Mouse (Mus musculus): ENCODE data around the gene Olfr1388. TPM values are rescaled to one million over a fixed set of nuclear protein-coding genes. Genes with fewer than 3 reads are reported as not detected.
"Not testable (repeated sequence)": the region's sequence is repeated elsewhere in the genome, so short reads cannot be mapped to it uniquely, and the experiment has no call there.

The Olfr1388 gene
- 0.17 and 0.20 TPM in 2 replicates for polyA plus RNA-seq (2014; fragmentation: Nextera tagmentation; extraction: Ambion mirVana)

GRCm38 (mm10) chr11:49436411-49436810 lies at the start of gene Olfr1388:
TSS of gene Olfr1388 (plus strand) at chr11:49436624.
- no peak for DNase-seq (ENCODE audit: low spot score)
- Histone ChIP-seq H3K27ac (ENCODE audit: low read depth, low read length) (no peak within 1 kb of the TSS), H3K4me1 (replicated peaks; ENCODE audit: control insufficient read depth, insufficient read depth, low read length) (no peaks in the 10 kb centered on the region), H3K9me3 (ENCODE audit: control insufficient read depth, low read length) (no peaks in the 10 kb centered on the region), H3K36me3 (ENCODE audit: control insufficient read depth, insufficient read depth, low read length) (no peaks in the 10 kb centered on the region), H3K4me2 (ENCODE audit: low read depth, low read length, severe bottlenecking) (no peak within 1 kb of the TSS), H3K27me3 (ENCODE audit: control insufficient read depth, insufficient read depth, low read length) (no peaks in the 10 kb centered on the region), H3K9ac (ENCODE audit: low read length) (no peak within 1 kb of the TSS), H3K4me3 (ENCODE audit: low read depth, low read length) (no peak within 1 kb of the TSS)
- ATAC-seq (replicated peaks; ENCODE audit: low FRiP score), result no peak
- WGBS, result 74% methylated on average over 3 of the region's 3 CpGs

- not testable (repeated sequence) for H3K27ac ChIP-seq (ENCODE audit: low read depth, low read length); ATAC-seq (replicated peaks; ENCODE audit: low FRiP score); H3K4me2 ChIP-seq (ENCODE audit: low read depth, low read length, severe bottlenecking); H3K4me1 ChIP-seq (replicated peaks; ENCODE audit: control insufficient read depth, insufficient read depth, low read length); H3K4me3 ChIP-seq (ENCODE audit: low read depth, low read length); H3K27me3 ChIP-seq (ENCODE audit: control insufficient read depth, insufficient read depth, low read length); H3K36me3 ChIP-seq (ENCODE audit: control insufficient read depth, insufficient read depth, low read length); DNase-seq (ENCODE audit: low spot score); H3K9me3 ChIP-seq (ENCODE audit: control insufficient read depth, low read length); H3K9ac ChIP-seq (ENCODE audit: low read length)
- 74% methylated on average over 1 of the region's 1 CpGs for WGBS
Measured at GRCm38 (mm10) chr11:49392707-49393106, 43.7 kb upstream of the Olfr1388 start.

DNA sequence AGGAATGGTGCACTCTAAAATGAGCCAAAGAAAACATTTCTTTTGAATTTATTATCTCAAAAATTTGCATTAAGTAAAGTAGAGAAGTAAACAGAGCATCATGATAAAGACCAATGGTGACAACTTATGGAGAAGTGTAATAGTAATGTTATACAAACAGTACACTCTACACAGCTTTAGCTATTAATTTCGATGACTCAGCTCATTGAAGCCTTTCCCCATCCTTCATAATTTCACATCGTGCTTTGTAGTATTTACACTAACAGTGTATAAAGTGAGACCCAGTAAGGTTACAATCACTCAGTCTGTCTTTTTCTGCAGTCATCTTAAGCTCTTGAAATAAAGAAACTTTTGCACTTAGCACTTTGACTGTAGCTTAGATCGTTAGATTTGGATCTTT lies 29.6 kb upstream of the Olfr1388 start:
- WGBS, result 80% methylated on average over 3 of the region's 3 CpGs
- Histone ChIP-seq H3K4me2 (ENCODE audit: low read depth, low read length, severe bottlenecking) (no peak overlapping the region), H3K27me3 (ENCODE audit: control insufficient read depth, insufficient read depth, low read length) (no peaks in the 10 kb centered on the region), H3K36me3 (ENCODE audit: control insufficient read depth, insufficient read depth, low read length) (no peaks in the 10 kb centered on the region), H3K27ac (ENCODE audit: low read depth, low read length) (no peak overlapping the region), H3K4me1 (replicated peaks; ENCODE audit: control insufficient read depth, insufficient read depth, low read length) (no peaks in the 10 kb centered on the region), H3K9me3 (ENCODE audit: control insufficient read depth, low read length) (no peaks in the 10 kb centered on the region), H3K4me3 (ENCODE audit: low read depth, low read length) (no peak overlapping the region), H3K9ac (ENCODE audit: low read length) (no peak overlapping the region)
- DNase-seq (ENCODE audit: low spot score) (no peak), ATAC-seq (replicated peaks; ENCODE audit: low FRiP score) (no peak)

DNA sequence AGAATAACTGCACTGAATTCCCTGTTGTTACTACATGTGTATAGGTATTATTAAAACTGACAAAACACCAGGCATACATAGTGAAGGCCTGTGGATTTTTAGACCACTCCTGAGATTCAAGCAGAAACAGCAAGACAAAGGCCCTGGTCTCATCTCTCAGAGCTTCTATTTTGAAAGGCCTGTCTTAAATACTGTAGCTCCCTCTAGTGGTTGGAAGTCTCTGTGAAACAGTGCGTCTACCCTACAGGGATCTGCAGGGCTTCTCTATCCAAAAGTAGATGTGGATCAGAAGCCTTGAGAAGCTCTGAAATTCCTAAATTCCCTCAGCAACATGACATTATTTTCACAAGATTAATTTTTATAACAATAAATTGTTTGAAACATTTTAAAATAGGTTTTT lies 25.9 kb upstream of the Olfr1388 start:
- Histone ChIP-seq H3K36me3 (ENCODE audit: control insufficient read depth, insufficient read depth, low read length) (no peaks in the 10 kb centered on the region), H3K27ac (ENCODE audit: low read depth, low read length) (no peak overlapping the region), H3K9ac (ENCODE audit: low read length) (no peak overlapping the region), H3K27me3 (ENCODE audit: control insufficient read depth, insufficient read depth, low read length) (no peaks in the 10 kb centered on the region), H3K4me1 (replicated peaks; ENCODE audit: control insufficient read depth, insufficient read depth, low read length) (no peaks in the 10 kb centered on the region), H3K4me3 (ENCODE audit: low read depth, low read length) (no peak overlapping the region), H3K4me2 (ENCODE audit: low read depth, low read length, severe bottlenecking) (no peak overlapping the region), H3K9me3 (ENCODE audit: control insufficient read depth, low read length) (no peaks in the 10 kb centered on the region)
- DNase-seq (ENCODE audit: low spot score), result no peak
- no peak for ATAC-seq (replicated peaks; ENCODE audit: low FRiP score)
- 36% methylated on average over 1 of the region's 1 CpGs for WGBS

GRCm38 (mm10) chr11:49422767-49423166 lies 13.7 kb upstream of the Olfr1388 start, which contains the start of gene Olfr1389:
TSS of gene Olfr1389 (plus strand) at chr11:49423067.
- WGBS, result 96% methylated on average over 2 of the region's 2 CpGs
- Histone ChIP-seq H3K4me3 (ENCODE audit: low read depth, low read length) (no peak within 1 kb of the TSS), H3K9ac (ENCODE audit: low read length) (no peak within 1 kb of the TSS), H3K9me3 (ENCODE audit: control insufficient read depth, low read length) (no peaks in the 10 kb centered on the region), H3K4me1 (replicated peaks; ENCODE audit: control insufficient read depth, insufficient read depth, low read length) (no peaks in the 10 kb centered on the region), H3K4me2 (ENCODE audit: low read depth, low read length, severe bottlenecking) (no peak within 1 kb of the TSS), H3K36me3 (ENCODE audit: control insufficient read depth, insufficient read depth, low read length) (no peaks in the 10 kb centered on the region), H3K27ac (ENCODE audit: low read depth, low read length) (no peak within 1 kb of the TSS), H3K27me3 (ENCODE audit: control insufficient read depth, insufficient read depth, low read length) (no peaks in the 10 kb centered on the region)
- ATAC-seq (replicated peaks; ENCODE audit: low FRiP score), result no peak
- no peak for DNase-seq (ENCODE audit: low spot score)

DNA sequence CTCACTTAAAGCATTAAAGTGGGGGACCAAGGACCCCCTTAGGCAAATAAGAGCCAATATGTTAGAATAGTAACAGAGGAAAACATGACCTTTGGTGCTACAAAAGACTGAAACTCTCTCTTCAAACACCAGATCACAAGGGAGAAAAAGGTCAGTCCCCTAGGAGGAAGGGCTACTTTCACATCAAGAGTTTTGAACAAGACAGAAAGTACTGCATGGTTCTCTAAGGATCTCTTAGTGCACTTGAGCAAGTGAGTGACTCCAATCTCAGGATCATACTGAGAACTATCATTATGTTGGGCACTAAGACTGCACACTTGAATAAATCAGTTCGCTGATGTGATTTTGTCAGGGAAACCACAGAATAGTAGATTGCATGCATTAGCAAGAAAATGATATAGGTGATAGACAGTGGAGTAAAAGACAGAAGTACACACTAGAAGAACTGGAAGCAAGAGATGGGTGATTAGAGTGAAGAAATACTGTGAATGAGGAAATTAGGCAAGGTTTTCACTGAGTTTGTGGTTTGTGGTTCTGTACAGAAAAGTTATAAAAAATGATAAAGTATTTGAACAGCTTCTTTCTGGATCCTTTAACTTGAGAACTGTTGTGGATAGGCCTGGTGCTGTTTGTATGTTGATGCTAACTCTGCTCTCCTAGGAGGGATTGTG lies 11.0 kb upstream of the Olfr1388 start:
- no peak overlapping the region for H3K4me2 ChIP-seq (ENCODE audit: low read depth, low read length, severe bottlenecking)
- H3K27ac ChIP-seq (ENCODE audit: low read depth, low read length), result no peak overlapping the region
- H3K4me3 ChIP-seq (ENCODE audit: low read depth, low read length), result no peak overlapping the region
- 93% methylated on average over 1 of the region's 1 CpGs for WGBS
- H3K4me1 ChIP-seq (replicated peaks; ENCODE audit: control insufficient read depth, insufficient read depth, low read length), result no peaks in the 10 kb centered on the region
- no peaks in the 10 kb centered on the region for H3K9me3 ChIP-seq (ENCODE audit: control insufficient read depth, low read length)
- no peak overlapping the region for H3K9ac ChIP-seq (ENCODE audit: low read length)
- H3K36me3 ChIP-seq (ENCODE audit: control insufficient read depth, insufficient read depth, low read length), result no peaks in the 10 kb centered on the region
- DNase-seq (ENCODE audit: low spot score), result no peak
- no peak for ATAC-seq (replicated peaks; ENCODE audit: low FRiP score)
- H3K27me3 ChIP-seq (ENCODE audit: control insufficient read depth, insufficient read depth, low read length), result no peaks in the 10 kb centered on the region

DNA sequence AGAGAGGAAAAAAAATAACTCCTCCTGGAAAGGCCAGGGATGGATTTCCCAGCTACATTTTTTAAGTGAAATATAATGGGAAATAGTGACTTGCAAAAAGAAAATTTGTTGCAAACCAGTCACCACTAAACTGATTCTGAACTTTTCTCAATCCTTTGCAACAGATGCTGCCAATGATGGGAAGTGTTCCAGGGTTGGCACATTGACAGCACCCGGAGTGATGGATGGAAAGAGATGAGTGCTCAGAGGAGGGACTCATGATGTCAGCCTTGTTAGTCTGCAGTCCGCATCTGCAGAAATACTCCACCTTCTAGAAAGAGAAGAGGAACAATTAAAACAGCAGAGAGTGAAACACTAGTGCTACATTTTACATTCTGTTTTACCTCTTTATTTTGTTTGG lies 6.8 kb upstream of the Olfr1388 start:
- H3K9ac ChIP-seq (ENCODE audit: low read length), result no peak overlapping the region
- no peaks in the 10 kb centered on the region for H3K27me3 ChIP-seq (ENCODE audit: control insufficient read depth, insufficient read depth, low read length)
- H3K27ac ChIP-seq (ENCODE audit: low read depth, low read length), result no peak overlapping the region
- DNase-seq (ENCODE audit: low spot score) (no peak), ATAC-seq (replicated peaks; ENCODE audit: low FRiP score) (no peak)
- H3K36me3 ChIP-seq (ENCODE audit: control insufficient read depth, insufficient read depth, low read length), result no peaks in the 10 kb centered on the region
- no peak overlapping the region for H3K4me2 ChIP-seq (ENCODE audit: low read depth, low read length, severe bottlenecking)
- 90% methylated on average over 2 of the region's 2 CpGs for WGBS
- H3K9me3 ChIP-seq (ENCODE audit: control insufficient read depth, low read length), result no peaks in the 10 kb centered on the region
- no peaks in the 10 kb centered on the region for H3K4me1 ChIP-seq (replicated peaks; ENCODE audit: control insufficient read depth, insufficient read depth, low read length)
- no peak overlapping the region for H3K4me3 ChIP-seq (ENCODE audit: low read depth, low read length)

DNA sequence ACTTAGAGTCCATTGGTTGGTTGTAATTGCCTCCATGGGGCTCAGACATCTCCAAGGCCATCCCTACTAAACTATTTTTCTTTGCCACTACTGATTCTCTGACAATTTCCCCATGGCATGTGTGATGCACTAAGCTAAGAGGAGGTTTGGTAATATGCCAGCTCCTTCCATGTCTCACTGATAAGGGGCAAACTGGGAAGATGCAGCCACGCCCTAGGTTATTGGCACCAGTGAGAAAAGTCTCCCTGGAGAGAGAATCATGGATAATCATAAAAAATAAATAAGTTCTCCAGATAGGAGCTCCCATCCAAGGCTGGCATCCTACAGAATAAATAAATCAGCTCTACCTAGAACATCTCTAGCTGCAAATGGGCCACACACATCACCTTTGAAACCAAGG lies 18.6 kb downstream of the Olfr1388 start, which contains the start of gene Olfr1387:
Gene Olfr1387, plus strand, starts transcription at position 301 of the 400 bp plus-strand sequence.
- H3K27ac ChIP-seq (ENCODE audit: low read depth, low read length), result no peak within 1 kb of the TSS
- H3K36me3 ChIP-seq (ENCODE audit: control insufficient read depth, insufficient read depth, low read length), result no peaks in the 10 kb centered on the region

GRCm38 (mm10) chr11:49464746-49465145 lies 28.3 kb downstream of the Olfr1388 start, which contains the start of gene Olfr1386:
TSS of gene Olfr1386 (plus strand) at chr11:49465046.
- not testable (repeated sequence) for H3K4me3 ChIP-seq (ENCODE audit: low read depth, low read length); H3K27ac ChIP-seq (ENCODE audit: low read depth, low read length); ATAC-seq (replicated peaks; ENCODE audit: low FRiP score); H3K36me3 ChIP-seq (ENCODE audit: control insufficient read depth, insufficient read depth, low read length); H3K4me2 ChIP-seq (ENCODE audit: low read depth, low read length, severe bottlenecking); H3K9me3 ChIP-seq (ENCODE audit: control insufficient read depth, low read length); H3K4me1 ChIP-seq (replicated peaks; ENCODE audit: control insufficient read depth, insufficient read depth, low read length); DNase-seq (ENCODE audit: low spot score); H3K27me3 ChIP-seq (ENCODE audit: control insufficient read depth, insufficient read depth, low read length); H3K9ac ChIP-seq (ENCODE audit: low read length)
- WGBS, result 84% methylated on average over 2 of the region's 3 CpGs

More for the DNA sequence above, 18.6 kb downstream of the Olfr1388 start, which contains the start of gene Olfr1387:
- Histone ChIP-seq H3K4me2 (ENCODE audit: low read depth, low read length, severe bottlenecking) (no peak within 1 kb of the TSS), H3K4me3 (ENCODE audit: low read depth, low read length) (no peak within 1 kb of the TSS), H3K9ac (ENCODE audit: low read length) (no peak within 1 kb of the TSS), H3K4me1 (replicated peaks; ENCODE audit: control insufficient read depth, insufficient read depth, low read length) (no peaks in the 10 kb centered on the region), H3K27me3 (ENCODE audit: control insufficient read depth, insufficient read depth, low read length) (no peaks in the 10 kb centered on the region), H3K9me3 (ENCODE audit: control insufficient read depth, low read length) (no peaks in the 10 kb centered on the region)
- WGBS, result 83% methylated on average over 1 of the region's 1 CpGs
- DNase-seq (ENCODE audit: low spot score), result no peak
- ATAC-seq (replicated peaks; ENCODE audit: low FRiP score), result no peak
